12 mouse cellular contexts compared by ENCODE assay signal in genomic region chr16:44002086-44002485, GRCm38 (mm10). TPM values are rescaled to one million over a fixed set of nuclear protein-coding genes. Genes with fewer than 3 reads are reported as not detected.
DNase-seq lines count a peak whose midpoint lies in the region; ATAC-seq and TF ChIP-seq lines count a peak whose summit lies in the region.
"Had no signal": no experiment of that assay in that cellular context is flagged by ENCODE, and none has a peak within 500 bp of the region (broad histone marks: within the 10 kb centered on the region; RNA-seq: fewer than 3 reads in every experiment).

No protein-coding gene starts in this region.

- 67% methylated on average over 5 of the region's 5 CpGs for WGBS in kidney, adult 2 months
- WGBS in liver, embryonic 13.5 days (ENCODE audit: insufficient replicate concordance) = 63% methylated on average over 5 of the region's 5 CpGs

- TF ChIP-seq CTCF in kidney, adult 2 months (conservative IDR thresholded peaks at IDR 0.05; ENCODE audit: insufficient read depth, insufficient read length, low read depth, low read length) = peak; percentile 44
- TF ChIP-seq CTCF in C2C12 (IDR thresholded peaks at IDR 0.05; ENCODE audit: control insufficient read depth, insufficient read depth, insufficient read length) (no peak), Patski (IDR thresholded peaks at IDR 0.05) (peak; percentile 54)

- no peak overlapping the region for H3K27ac ChIP-seq in kidney, adult 2 months (ENCODE audit: insufficient read depth, low read depth, low read length)
- no peak overlapping the region for H3K27ac ChIP-seq in liver, embryonic 13.5 days
- H3K27ac ChIP-seq: embryonic facial prominence, embryonic 12.5 days; liver, embryonic 15.5 days had no signal

- ATAC-seq in Patski = no peak
- ATAC-seq in liver, embryonic 13.5 days (ENCODE audit: low read depth) = 0 out of 2 replicates have a peak, but pooled peaks have one; percentile 54

- no peak overlapping the region for H3K4me3 ChIP-seq in kidney, adult 2 months (ENCODE audit: insufficient read depth, low read depth, low read length)
- no peak overlapping the region for H3K4me3 ChIP-seq in C2C12 (ENCODE audit: insufficient read depth, poor library complexity, severe bottlenecking)
- H3K4me3 ChIP-seq in liver, embryonic 13.5 days (replicated peaks) = no peak overlapping the region
- H3K4me3 ChIP-seq: embryonic facial prominence, embryonic 12.5 days; liver, embryonic 15.5 days had no signal

- no peak overlapping the region for H3K4me2 ChIP-seq in liver, embryonic 13.5 days
- H3K4me2 ChIP-seq: embryonic facial prominence, embryonic 12.5 days; liver, embryonic 15.5 days had no signal

- POLR2A ChIA-PET in Patski (lab: Charles Lee) = no interaction called here

- no peaks in the 10 kb centered on the region for H3K4me1 ChIP-seq in kidney, adult 2 months (ENCODE audit: control insufficient read depth, insufficient read depth, low read length)
- H3K4me1 ChIP-seq in liver, embryonic 13.5 days (replicated peaks) = no peaks in the 10 kb centered on the region
- H3K4me1 ChIP-seq: embryonic facial prominence, embryonic 12.5 days; liver, embryonic 15.5 days had no signal

- no peaks in the 10 kb centered on the region for H3K79me3 ChIP-seq in C2C12 (ENCODE audit: low read depth)

- in situ Hi-C loops in Patski (cut with MboI; ENCODE audit: low pct_unique_long_range_greater_than_20kb) = no loop called here

- no peak overlapping the region for H3ac ChIP-seq in C2C12 (ENCODE audit: control insufficient read depth, insufficient read length, low read depth)

- no peak for TF ChIP-seq POLR2A in kidney, adult 2 months (IDR thresholded peaks at IDR 0.05; ENCODE audit: low read depth, low read length)

- no peak for DNase-seq in kidney, adult 2 months
- no peak for DNase-seq in kidney, postnatal 36 days
- DNase-seq in Patski (ENCODE audit: low read depth, low spot score) = peak; percentile 7
- DNase-seq in liver, embryonic 13.5 days = no peak
- DNase-seq in thymus, postnatal 25 days = no peak
- no peak for DNase-seq in gastrocnemius, adult 8-10 months (ENCODE audit: low spot score in 2 of 2)
- DNase-seq: heart, postnatal 14 days; layer of hippocampus, adult 9-11 months; right cerebral cortex, adult 18-20 months had no signal

- no peaks in the 10 kb centered on the region for H3K27me3 ChIP-seq in kidney, adult 2 months (replicated peaks; ENCODE audit: control insufficient read depth, insufficient read depth, low read length)
- H3K27me3 ChIP-seq in C2C12 (ENCODE audit: control insufficient read depth, insufficient read depth, insufficient read length) (no peaks in the 10 kb centered on the region), Patski (no peaks in the 10 kb centered on the region)
- H3K27me3 ChIP-seq in liver, embryonic 13.5 days = no peaks in the 10 kb centered on the region
- H3K27me3 ChIP-seq: embryonic facial prominence, embryonic 12.5 days; liver, embryonic 15.5 days had no signal

- CTCF ChIA-PET in Patski (lab: Charles Lee) = no interaction called here

- H3K9me3 ChIP-seq in liver, embryonic 13.5 days (replicated peaks) = no peaks in the 10 kb centered on the region
- H3K9me3 ChIP-seq: embryonic facial prominence, embryonic 12.5 days; liver, embryonic 15.5 days had no signal

- H3K79me2 ChIP-seq in C2C12 (ENCODE audit: control insufficient read depth, insufficient read depth) = no peaks in the 10 kb centered on the region

- H3K9ac ChIP-seq in liver, embryonic 13.5 days = no peak overlapping the region
- H3K9ac ChIP-seq: embryonic facial prominence, embryonic 12.5 days; liver, embryonic 15.5 days had no signal

- H3K36me3 ChIP-seq in kidney, adult 2 months (ENCODE audit: control insufficient read depth, insufficient read depth, low read length) = no peaks in the 10 kb centered on the region
- H3K36me3 ChIP-seq in C2C12 (ENCODE audit: control insufficient read depth, insufficient read depth) = no peaks in the 10 kb centered on the region
- no peaks in the 10 kb centered on the region for H3K36me3 ChIP-seq in liver, embryonic 13.5 days
- H3K36me3 ChIP-seq: embryonic facial prominence, embryonic 12.5 days; liver, embryonic 15.5 days had no signal

TF ChIP-seq in C2C12, 6 proteins besides CTCF, POLR2A, EP300 and RAD21:
- TF ChIP-seq USF1 (IDR thresholded peaks at IDR 0.05; ENCODE audit: low read depth) (peak; percentile 76), MYOG (IDR thresholded peaks at IDR 0.05; ENCODE audit: control insufficient read depth, extremely low read depth, insufficient read length) (no peak)

RNA-seq across cellular contexts. Expression of gene Zdhhc23, which starts 22.5 kb away (rescaled TPM):
- polyA plus RNA-seq in kidney, adult 2 months (2012; rRNA removed) = 2.4 and 2.5 TPM in 2 replicates
- polyA plus RNA-seq in C2C12 (2012; fragmentation: generic; extraction: Trizol) (0.02 TPM), Patski (2021) (2.2 TPM)
- polyA plus RNA-seq in liver, embryonic 13.5 days (2015; fragmentation: Nextera tagmentation; extraction: Ambion mirVana) = 0.25 and 0.27 TPM in 2 replicates
- 10 to 100 TPM in 2 of 4 experiments, 1 to 10 TPM in 2; 8.3 to 13.8 (median 9.4) TPM for total RNA-seq in gastrocnemius, adult 8-10 months (2022)
